Mouse (Mus musculus) intestine, postnatal 0 days (tissue): ENCODE results near the gene Trpc4ap. TPM values are rescaled to one million over a fixed set of nuclear protein-coding genes. Genes with fewer than 3 reads are reported as not detected.

ENCODE experiments used
- ATAC-seq: fragments of 200-750 bp; cut with Nextera tagmentation; 2 replicates; pipeline ENCODE4 v1.8.0; 2017; ENCODE audit warnings: mild to moderate bottlenecking, moderate TSS enrichment, moderate library complexity
- H3K27ac ChIP-seq: fragments of 300-500 bp; sonication (generic); 2 replicates; pipeline ENCODE4 v1.5.1; 2014; ENCODE audit warnings: mild to moderate bottlenecking, low read depth, low read length, moderate library complexity
- H3K27me3 ChIP-seq: fragments of 300-500 bp; sonication (generic); replicated peaks from 2 replicates; pipeline ENCODE4 v1.6.1; 2014; ENCODE audit warnings: low read length, mixed read lengths; ENCODE audit not compliant: control insufficient read depth, insufficient read depth
- H3K36me3 ChIP-seq: fragments of 300-500 bp; sonication (generic); 2 replicates; pipeline ENCODE4 v1.6.1; 2014; ENCODE audit warnings: mild to moderate bottlenecking, moderate library complexity; ENCODE audit not compliant: control insufficient read depth, insufficient read depth
- H3K4me1 ChIP-seq: fragments of 300-500 bp; sonication (generic); replicated peaks from 2 replicates; pipeline ENCODE4 v1.6.1; 2014; ENCODE audit warnings: antibody characterized with exemption, low read length, mixed read lengths; ENCODE audit not compliant: control insufficient read depth, insufficient read depth
- H3K4me2 ChIP-seq: fragments of 300-500 bp; sonication (generic); replicated peaks from 2 replicates; pipeline ENCODE4 v1.6.1; 2014; ENCODE audit warnings: low read depth, mild to moderate bottlenecking, moderate library complexity
- H3K4me3 ChIP-seq: fragments of 300-500 bp; sonication (generic); 2 replicates; pipeline ENCODE4 v1.5.1; 2014; ENCODE audit warnings: low read depth, low read length
- H3K9ac ChIP-seq: fragments of 300-500 bp; sonication (generic); 2 replicates; pipeline ENCODE4 v1.6.1; 2014; ENCODE audit warnings: mild to moderate bottlenecking, low read depth, low read length
- H3K9me3 ChIP-seq: fragments of 300-500 bp; sonication (generic); 2 replicates; pipeline ENCODE4 v1.6.1; 2016; ENCODE audit warnings: mixed run types; ENCODE audit not compliant: control insufficient read depth
- CTCF ChIP-seq: sonication (generic); IDR thresholded peaks from 2 replicates; pipeline ENCODE4 v1.5.1; 2016; ENCODE audit warnings: low read depth, mild to moderate bottlenecking, control low read depth, antibody characterized with exemption, moderate library complexity
- WGBS: fragments of 180-500 bp; shearing (Covaris S2); extraction: QIAGEN DNeasy Blood & Tissue Kit; methylation state at CpG from one replicate; pipeline ENCODE4 v1.1.7; 2014; 5-methylcytosine and 5-hydroxymethylcytosine counted together
- microRNA counts: library from miRNA; unstranded; fragments of <30 nt; microRNA quantifications from one replicate; lab custom pipeline; 2016
- microRNA-seq: library from miRNA; unstranded; fragments of <30 nt; microRNA quantifications from one replicate; pipeline ENCODE4, GENCODE M21; 2016
- polyA plus RNA-seq: library from polyadenylated mRNA; unstranded; fragments of >200 nt; fragmentation: Nextera tagmentation; extraction: Ambion mirVana; gene quantifications from 2 replicates; pipeline ENCODE4 v1.2.1, GENCODE M21; 2015

Trpc4ap gene
- polyA plus RNA-seq, 1 experiment from 2014 or later, result 64.8 TPM

DNA sequence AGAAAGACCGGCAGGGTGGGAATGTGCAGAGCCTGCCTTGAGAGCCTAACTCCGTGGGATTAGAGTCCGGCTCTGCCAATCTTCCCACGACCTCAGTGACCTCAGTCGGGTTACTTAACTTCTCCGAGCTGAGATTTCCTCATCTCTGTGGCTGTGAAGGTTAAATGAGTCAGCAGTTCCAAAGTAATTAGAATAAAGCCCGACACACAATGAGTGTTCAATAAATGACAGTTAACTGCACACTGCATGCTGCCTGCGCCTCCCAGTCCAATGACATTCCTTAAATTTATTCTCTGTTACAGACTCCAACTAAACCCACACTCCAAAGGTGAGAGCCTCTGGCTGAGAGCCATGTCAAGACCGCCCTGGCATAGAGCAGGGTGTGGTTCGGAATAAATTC lies 106.7 kb downstream of the Trpc4ap start:
- Histone ChIP-seq H3K4me2 (no peak overlapping the region), H3K27me3 (no peaks in the 10 kb centered on the region), H3K4me1 (no peaks in the 10 kb centered on the region), H3K36me3 (peaks cover 10% of the 10 kb centered on the region; the same call in 1 of the 2 replicates), H3K4me3 (no peak overlapping the region), H3K9me3 (no peaks in the 10 kb centered on the region), H3K27ac (no peak overlapping the region), H3K9ac (no peak overlapping the region)
- WGBS, result 48% methylated on average over 10 of the region's 10 CpGs
- ATAC-seq, result peak; percentile 52
- TF ChIP-seq CTCF, result no peak

DNA sequence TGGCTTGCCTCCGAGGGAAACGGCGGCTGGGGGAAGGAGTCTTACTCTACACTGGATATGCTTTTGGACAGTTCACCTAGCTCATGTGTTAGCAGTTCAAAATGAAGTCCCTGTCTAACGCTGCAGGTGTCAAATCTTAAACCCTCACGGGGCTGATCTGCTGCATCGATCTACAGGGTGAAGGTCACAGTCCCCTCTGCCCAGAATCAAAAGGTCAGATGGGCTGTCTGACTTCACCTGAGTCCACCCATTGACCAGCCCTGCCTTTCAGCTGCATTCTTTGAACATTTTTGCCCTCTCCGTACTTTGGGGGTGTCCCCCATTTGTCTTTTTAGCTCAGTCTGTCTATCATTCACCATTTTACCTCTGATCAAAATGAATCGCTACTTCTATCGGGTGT lies 107.1 kb downstream of the Trpc4ap start:
- Histone ChIP-seq H3K4me1 (no peaks in the 10 kb centered on the region), H3K27me3 (no peaks in the 10 kb centered on the region), H3K4me3 (no peak overlapping the region), H3K9ac (no peak overlapping the region), H3K27ac (no peak overlapping the region), H3K4me2 (no peak overlapping the region), H3K9me3 (no peaks in the 10 kb centered on the region), H3K36me3 (peaks cover 14% of the 10 kb centered on the region; the same call in 1 of the 2 replicates)
- TF ChIP-seq CTCF, result no peak
- no peak for ATAC-seq
- WGBS, result 80% methylated on average over 9 of the region's 9 CpGs

MicroRNAs within 50 kb of the gene (microRNA counts, 519-probe panel; counts per million panel counts)
- microRNA mmu-miR-499 (lab: Ali Mortazavi, UCI), result 4,188 counts per million, percentile 60 among the panel's probes with 10 or more counts

Small RNA genes within 50 kb of the gene (microRNA-seq; reads per million reads assigned to microRNA genes)
- gene Mir499, result 295 reads per million, percentile 62 among the genes with 10 or more reads in this experiment

Other genes with a start within 250 kb of the Trpc4ap start
- 14.9 and 16.0 TPM in 2 replicates for gene Ncoa6, start 218.5 kb downstream of the Trpc4ap start, polyA plus RNA-seq
- 8.4 and 9.5 TPM in 2 replicates for gene Acss2, start 174.4 kb downstream of the Trpc4ap start, polyA plus RNA-seq
- 2.6 and 2.7 TPM in 2 replicates for gene Ggt7, start 174.1 kb downstream of the Trpc4ap start, polyA plus RNA-seq
- gene Gss, start 99.6 kb downstream of the Trpc4ap start, polyA plus RNA-seq, result 210 and 219 TPM in 2 replicates
- gene Myh7b, start 81.2 kb downstream of the Trpc4ap start, polyA plus RNA-seq, result 2.7 and 2.8 TPM in 2 replicates
- 60.0 and 61.6 TPM in 2 replicates for gene Edem2, start 37.1 kb upstream of the Trpc4ap start, polyA plus RNA-seq
- gene Gm17581, start 43.5 kb upstream of the Trpc4ap start, polyA plus RNA-seq, result not detected in 2 replicates
- 8.0 and 8.3 TPM in 2 replicates for gene Procr, start 58.7 kb upstream of the Trpc4ap start, polyA plus RNA-seq
- gene Mmp24, start 83.0 kb upstream of the Trpc4ap start, polyA plus RNA-seq, result 0.17 and 0.22 TPM in 2 replicates
- 40.0 and 42.3 TPM in 2 replicates for gene BC029722, start 127.0 kb upstream of the Trpc4ap start, polyA plus RNA-seq
- gene Eif6, start 134.5 kb upstream of the Trpc4ap start, polyA plus RNA-seq, result 318 and 321 TPM in 2 replicates
- 0.31 and 0.37 TPM in 2 replicates for gene Fam83c, start 142.5 kb upstream of the Trpc4ap start, polyA plus RNA-seq
- gene Uqcc1, start 237.9 kb upstream of the Trpc4ap start, polyA plus RNA-seq, result 39.5 and 40.4 TPM in 2 replicates
- gene Gm15557, start 248.3 kb upstream of the Trpc4ap start, polyA plus RNA-seq, result not detected in 2 replicates